Mouse (Mus musculus) cerebellum, adult 18-20 months (tissue): ENCODE measurements around the gene Rhot2.

Experiments used
- DNase-seq, 2 experiments: peaks; one replicate each; pipeline ENCODE4 v3.0.0; 2021

The Rhot2 gene

GRCm38 (mm10) chr17:25844396-25844901, at the start of gene Rhot2:
TSS of gene Rhot2 (minus strand) at chr17:25844851.
- peak; percentile 93 to 98 for DNase-seq

GRCm38 (mm10) chr17:25893975-25894617, 49.4 kb upstream of the Rhot2 start:
- DNase-seq, result peak; percentile 84 to 85

- no peak for DNase-seq
Measured at GRCm38 (mm10) chr17:25888837-25889236, 44.2 kb upstream of the Rhot2 start.

- DNase-seq, result no peak
Measured at GRCm38 (mm10) chr17:25887467-25887866, 42.8 kb upstream of the Rhot2 start.

- DNase-seq, result no peak
Measured at GRCm38 (mm10) chr17:25886806-25887205, 42.2 kb upstream of the Rhot2 start.

DNA sequence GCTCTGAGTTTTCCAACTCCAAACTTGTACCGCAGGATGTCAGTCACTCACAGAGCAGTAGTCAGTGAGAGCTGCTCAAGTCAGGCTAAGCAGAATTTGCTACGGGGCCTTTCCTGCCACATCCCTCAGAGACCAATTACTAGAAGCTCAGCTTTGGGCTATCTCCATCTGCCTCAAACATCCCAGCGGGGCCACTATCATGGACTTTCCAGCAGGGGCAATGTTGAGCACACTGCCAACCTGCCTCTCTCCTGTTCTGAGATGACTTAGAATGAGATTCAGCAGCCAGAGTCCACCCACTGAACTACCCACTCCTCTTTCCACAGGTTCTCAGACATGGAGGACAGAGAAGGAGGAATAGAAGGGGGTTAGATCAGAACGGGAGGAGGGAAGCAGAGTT, 41.0 kb upstream of the Rhot2 start:
- DNase-seq, result peak in 1 of 2 experiments; percentile 58

DNA sequence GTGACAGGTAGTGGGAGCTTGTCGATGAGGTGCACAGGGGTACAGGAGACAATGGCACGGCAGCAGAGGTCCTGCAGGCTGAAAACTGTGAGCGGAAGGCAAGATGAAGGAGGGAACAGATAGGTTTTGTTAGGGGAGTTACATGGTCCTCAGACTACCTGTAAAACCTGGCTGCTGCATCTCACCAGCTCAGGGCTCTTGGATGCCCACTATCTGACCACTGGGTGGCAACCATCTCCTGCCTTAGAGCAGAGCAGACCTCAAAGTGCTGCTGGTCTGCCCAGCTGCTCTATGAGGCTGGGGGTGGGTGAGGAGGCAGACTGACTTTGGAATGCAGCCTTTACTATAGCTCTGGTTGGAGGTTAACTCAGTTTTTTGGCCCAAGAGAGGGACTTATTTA, 39.2 kb upstream of the Rhot2 start:
- DNase-seq, result no peak

DNA sequence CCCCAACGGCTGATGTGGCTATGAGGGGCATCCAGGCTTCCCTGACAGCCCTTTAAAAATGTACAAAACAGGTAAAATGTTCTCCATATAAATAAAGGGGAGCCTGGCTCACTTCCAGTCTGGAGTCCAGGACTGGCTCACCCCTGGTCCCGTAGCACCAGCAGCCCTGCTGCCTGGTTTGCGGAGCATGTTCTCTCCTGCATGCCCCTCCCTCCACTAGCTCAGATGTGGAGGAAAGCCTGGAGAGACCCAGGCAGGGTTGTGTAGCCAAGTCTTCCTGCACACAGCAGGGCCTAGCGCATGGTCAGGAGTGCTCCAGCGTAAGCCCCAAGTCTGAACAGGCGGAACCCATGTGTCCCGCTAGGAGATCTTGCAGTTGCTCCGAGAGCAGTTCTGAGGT, 38.6 kb upstream of the Rhot2 start:
- no peak for DNase-seq

DNA sequence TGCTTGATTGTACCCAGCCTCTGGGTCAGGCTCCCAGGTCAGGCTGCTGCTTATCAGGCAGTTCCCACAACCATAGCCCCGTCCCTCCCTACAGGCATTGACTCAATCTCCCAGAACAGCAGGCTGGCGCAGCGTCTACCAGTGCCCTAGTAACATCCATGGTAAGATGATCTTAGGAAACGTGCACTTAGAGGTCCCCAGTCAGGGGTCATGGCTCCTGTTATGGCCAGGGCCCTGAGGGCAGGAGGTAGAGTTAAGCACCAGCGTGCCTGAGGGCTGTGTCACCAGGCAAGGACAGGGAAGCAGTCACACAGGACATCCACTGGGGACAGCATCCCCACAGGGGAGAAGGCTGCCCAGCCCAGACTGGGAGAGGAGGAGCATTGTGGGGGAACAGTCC, 37.7 kb upstream of the Rhot2 start:
- no peak for DNase-seq

DNA sequence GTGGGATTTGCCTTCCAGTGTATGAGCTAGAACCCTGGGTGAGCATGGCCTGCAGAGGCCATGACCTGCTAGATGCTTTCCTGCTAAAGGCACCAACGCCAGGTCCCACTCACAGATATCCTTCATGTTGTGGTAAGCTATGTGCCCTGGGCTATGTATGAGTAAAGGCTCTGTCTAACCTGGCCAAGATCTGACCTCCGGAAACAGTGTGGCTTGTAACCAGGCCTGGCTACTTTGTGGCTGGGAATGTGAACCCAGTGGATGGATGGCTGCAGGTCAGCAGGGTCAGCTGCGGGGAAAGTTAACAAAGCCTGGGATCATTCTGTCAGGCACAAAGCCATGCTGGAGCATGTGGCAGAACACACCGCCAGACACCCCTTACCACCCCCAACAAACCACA, 37.0 kb upstream of the Rhot2 start:
- no peak for DNase-seq

- DNase-seq, result no peak
Measured at GRCm38 (mm10) chr17:25880913-25881641, 36.4 kb upstream of the Rhot2 start.

DNA sequence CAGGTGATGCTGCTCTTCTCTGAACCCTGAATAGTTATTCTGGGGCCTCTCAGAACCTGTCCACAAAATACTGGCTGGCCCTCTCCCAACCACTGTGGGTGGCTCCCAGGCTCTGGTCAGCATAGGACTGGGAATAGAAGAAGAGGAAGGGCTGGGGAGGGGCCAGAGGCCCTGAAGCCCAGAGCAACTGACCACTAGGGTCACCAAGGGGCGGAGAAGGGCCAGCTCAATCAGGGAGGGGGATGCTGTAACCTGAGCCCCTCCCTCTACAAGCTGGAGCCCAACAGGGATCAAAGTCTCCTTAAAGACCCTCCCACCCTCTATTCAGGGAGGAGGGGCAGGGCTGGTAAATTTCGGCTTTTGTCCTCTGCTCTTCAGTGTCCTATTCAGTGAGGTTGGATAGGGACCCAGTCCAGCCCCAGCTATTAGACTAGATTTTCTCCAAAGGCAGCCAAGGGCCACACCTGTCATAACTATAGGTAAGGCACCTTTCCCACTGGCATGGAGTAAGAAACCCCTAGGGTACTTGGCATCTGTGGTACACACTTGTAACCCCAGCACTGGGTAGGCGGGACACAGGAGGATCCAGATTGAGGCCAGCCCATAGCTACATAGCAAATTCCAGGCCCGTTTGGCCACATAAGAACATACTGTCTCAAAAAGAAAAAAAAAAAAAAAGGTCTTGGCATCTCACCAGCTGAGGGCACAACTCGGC, 35.7 kb upstream of the Rhot2 start, which contains the start of gene Wfikkn1:
TSS of gene Wfikkn1 (minus strand) at position 663 of the 715 bp plus-strand sequence.
- peak in 1 of 2 experiments; percentile 23 for DNase-seq

DNA sequence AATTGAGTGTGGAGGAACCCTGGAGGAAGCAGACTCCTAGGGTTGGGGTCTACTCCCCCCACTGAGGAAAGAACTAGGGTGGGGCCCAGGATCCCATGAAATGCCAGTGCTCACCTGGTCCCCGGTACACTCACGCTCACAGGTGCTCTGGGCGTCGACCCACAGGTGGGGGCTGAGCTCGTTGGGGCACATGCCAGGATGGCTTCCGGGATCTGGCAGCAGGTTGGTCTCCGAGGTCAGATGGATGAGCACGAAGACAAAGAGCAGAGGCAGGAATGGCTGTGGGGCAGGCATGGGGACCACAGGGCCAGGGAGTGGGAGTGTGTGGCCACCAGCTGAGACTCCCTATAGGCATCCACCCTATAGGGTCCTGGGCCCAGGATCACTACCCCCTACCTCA, 35.1 kb upstream of the Rhot2 start:
- peak in 1 of 2 experiments; percentile 27 for DNase-seq

DNA sequence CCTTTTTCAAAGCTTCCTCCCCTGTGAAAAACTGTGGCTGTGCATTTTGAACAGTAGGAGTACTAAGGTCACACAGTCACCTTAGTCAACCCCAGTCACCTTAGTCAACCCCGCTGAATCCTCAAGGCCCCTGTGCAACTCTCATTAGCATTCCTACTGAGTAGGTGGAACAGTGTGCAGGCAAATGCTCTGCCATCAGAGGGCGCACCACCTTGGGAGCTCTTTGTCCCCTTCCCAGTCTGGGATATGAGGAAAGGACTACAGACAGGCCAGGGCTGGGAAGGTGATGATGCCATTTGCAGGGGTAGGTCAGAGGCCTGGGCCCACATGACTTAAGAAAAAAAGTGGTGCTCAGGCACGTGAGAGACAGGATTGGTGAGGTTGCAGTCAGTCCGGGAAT, 34.6 kb upstream of the Rhot2 start:
- peak in 1 of 2 experiments; percentile 42 for DNase-seq

- peak in 1 of 2 experiments; percentile 28 for DNase-seq
Measured at GRCm38 (mm10) chr17:25878611-25879180, 34.0 kb upstream of the Rhot2 start.

GRCm38 (mm10) chr17:25877741-25878610, 33.3 kb upstream of the Rhot2 start:
- peak; percentile 22 to 23 for DNase-seq

GRCm38 (mm10) chr17:25877025-25877424, 32.4 kb upstream of the Rhot2 start:
- no peak for DNase-seq

- DNase-seq, result peak in 1 of 2 experiments; percentile 15
Measured at GRCm38 (mm10) chr17:25876347-25876915, 31.8 kb upstream of the Rhot2 start.

- peak; percentile 92 to 94 for DNase-seq
Measured at GRCm38 (mm10) chr17:25875171-25876136, 30.8 kb upstream of the Rhot2 start.

DNA sequence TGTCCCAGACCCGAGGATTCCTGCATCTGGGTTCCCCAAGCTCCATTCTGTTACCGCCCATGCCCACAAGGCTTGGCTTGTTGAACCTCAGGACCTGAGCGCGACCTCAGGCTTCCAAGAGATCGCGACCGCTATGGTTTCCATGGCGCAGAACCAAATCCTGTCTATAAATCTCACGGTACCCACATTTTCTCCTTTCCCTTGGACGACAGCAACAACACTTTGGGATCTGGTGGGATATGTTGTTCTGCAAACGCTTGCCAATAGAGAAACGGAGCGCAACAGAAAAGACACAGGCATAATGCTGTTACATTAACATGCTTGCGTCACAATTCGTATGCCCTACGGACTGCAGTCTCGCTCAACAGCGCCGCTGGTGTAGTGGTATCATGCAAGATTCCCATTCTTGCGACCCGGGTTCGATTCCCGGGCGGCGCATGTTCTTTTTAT, 30.1 kb upstream of the Rhot2 start, which contains the start of gene Mettl26:
TSS of gene Mettl26 (plus strand) at position 354 of the 450 bp plus-strand sequence.
- peak; percentile 90 to 94 for DNase-seq
